Mouse (Mus musculus) C2C12 (cell line): Measurements from ENCODE around the gene Has1.

Source experiments
- CEBPB ChIP-seq: IDR thresholded peaks from one replicate; pipeline ENCODE4 v1.6.1; 2011; ENCODE audit warnings: low read depth, mild to moderate bottlenecking, control low read depth, moderate library complexity
- CTCF ChIP-seq: IDR thresholded peaks from one replicate; pipeline ENCODE4 v1.5.1; 2011; ENCODE audit not compliant: control insufficient read depth, insufficient read depth, insufficient read length
- FOSL1 ChIP-seq: IDR thresholded peaks from one replicate; pipeline ENCODE4 v1.8.0; 2011; ENCODE audit warnings: mild to moderate bottlenecking, low read length; ENCODE audit not compliant: poor library complexity, insufficient read depth, severe bottlenecking
- MAX ChIP-seq: IDR thresholded peaks from one replicate; pipeline ENCODE4 v1.6.1; 2011; ENCODE audit warnings: mild to moderate bottlenecking, control low read depth
- MYOD1 ChIP-seq: IDR thresholded peaks from one replicate; pipeline ENCODE4 v1.6.1; 2011; ENCODE audit warnings: low read depth; ENCODE audit not compliant: control insufficient read depth, insufficient read length
- MYOG ChIP-seq: IDR thresholded peaks from one replicate; pipeline ENCODE4 v1.6.1; 2011; ENCODE audit not compliant: control insufficient read depth, insufficient read length; ENCODE audit errors: extremely low read depth
- USF1 ChIP-seq: IDR thresholded peaks from one replicate; pipeline ENCODE4 v1.6.1; 2011; ENCODE audit warnings: low read depth, mild to moderate bottlenecking, control low read depth, moderate library complexity

DNA sequence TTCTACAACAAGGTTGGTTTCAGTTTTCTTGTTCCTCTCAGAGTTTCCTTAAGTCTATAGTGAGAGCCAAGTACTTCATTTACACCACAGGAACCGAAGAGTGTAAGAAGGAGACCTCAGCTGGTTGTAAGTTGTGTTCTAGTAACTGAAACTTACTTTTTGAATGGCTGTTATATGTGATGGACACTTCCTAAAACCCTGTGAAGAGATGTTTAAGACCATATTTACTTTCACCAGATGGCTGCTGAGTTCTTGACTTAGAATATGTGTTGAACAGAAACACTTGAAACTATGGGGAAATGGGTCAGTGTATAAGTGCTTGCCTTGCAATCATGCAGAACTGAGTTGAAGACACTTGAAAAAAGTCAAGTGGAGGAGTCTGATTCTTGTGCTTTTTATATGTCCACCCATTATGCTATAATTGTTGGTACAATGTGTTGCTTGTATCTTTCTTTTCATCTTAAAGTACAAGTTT, 32.8 kb upstream of the Has1 start, which contains the start of the genes Fpr2 and Fpr3:
- TF ChIP-seq CTCF, result no peak
- TF ChIP-seq CEBPB, result no peak
- TF ChIP-seq MAX, result no peak
- TF ChIP-seq MYOD1, result no peak
- TF ChIP-seq USF1, result no peak
- no peak for TF ChIP-seq MYOG
- TF ChIP-seq FOSL1, result no peak
